Mouse (Mus musculus) kidney, postnatal 36 days (tissue): Measurements from ENCODE around the gene Tgfa.

Experiments
- DNase-seq, 2 experiments: peaks; one replicate each; pipeline ENCODE4 v3.0.0; 2021 to 2022; ENCODE audit warnings: mixed read lengths in 2 of 2

The Tgfa gene

GRCm38 (mm10) chr6:86298961-86299360 lies 103.9 kb downstream of the Tgfa start:
- DNase-seq = no peak

DNA sequence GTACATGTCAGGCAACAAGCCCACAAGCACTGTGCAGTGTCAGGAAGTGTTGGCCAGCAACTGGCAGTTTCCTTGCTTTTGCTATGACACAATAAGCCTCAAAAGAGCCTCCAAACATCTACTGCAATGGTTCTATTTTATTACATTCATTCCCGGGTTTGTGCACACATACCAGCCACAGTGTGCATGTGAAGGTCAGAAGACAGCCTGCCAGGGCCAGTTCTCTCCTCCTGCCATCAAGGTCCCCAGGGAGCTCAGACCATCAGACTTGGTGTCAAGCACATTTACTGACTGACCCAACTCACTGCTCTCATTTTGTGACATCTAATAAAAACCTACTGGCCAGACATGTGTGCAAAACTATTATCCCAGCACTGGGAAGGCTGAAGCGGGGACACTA lies 104.4 kb downstream of the Tgfa start:
- no peak for DNase-seq

- no peak for DNase-seq
These were observed 110.7 kb downstream of the Tgfa start for GRCm38 (mm10) chr6:86305680-86306079.

DNA sequence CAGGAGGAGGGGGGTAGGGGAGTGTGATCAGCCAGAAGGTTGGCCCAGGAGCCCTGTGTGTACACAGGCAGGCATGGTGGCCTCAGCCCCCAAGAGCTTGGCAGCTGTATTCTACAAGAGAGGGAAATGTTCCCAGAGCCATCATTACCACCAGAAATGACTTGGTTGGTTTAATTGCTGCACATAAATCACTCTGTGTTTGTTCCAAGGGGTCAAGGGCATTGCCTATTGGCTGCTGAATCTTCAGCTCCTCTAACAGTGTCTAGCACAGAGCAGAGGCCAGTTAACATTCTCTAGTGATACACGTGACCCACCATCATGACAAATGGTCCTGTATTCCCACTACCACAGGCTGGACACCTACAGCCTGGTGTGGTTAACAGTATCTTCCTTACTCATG lies 119.0 kb downstream of the Tgfa start:
- no peak for DNase-seq

DNA sequence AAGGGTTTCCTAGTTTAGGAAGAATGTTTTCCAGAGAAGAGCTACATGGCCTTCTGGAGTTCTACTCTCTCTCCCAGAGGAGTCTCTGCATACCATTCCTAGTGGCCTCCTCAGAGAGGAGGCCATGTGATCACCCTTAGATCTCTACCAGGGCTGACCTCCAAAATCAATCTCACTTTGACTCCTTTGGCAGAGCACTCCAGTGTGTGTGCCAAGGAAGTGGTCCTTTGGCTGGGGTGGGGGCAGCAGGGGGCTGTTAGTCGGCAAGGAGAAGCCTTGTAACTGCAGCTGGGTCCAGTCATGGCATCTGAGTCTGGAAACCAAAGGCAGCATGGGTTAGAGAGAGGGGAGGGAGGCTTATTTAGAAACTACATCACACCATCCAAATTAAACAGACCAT lies 122.0 kb downstream of the Tgfa start:
- no peak for DNase-seq

DNA sequence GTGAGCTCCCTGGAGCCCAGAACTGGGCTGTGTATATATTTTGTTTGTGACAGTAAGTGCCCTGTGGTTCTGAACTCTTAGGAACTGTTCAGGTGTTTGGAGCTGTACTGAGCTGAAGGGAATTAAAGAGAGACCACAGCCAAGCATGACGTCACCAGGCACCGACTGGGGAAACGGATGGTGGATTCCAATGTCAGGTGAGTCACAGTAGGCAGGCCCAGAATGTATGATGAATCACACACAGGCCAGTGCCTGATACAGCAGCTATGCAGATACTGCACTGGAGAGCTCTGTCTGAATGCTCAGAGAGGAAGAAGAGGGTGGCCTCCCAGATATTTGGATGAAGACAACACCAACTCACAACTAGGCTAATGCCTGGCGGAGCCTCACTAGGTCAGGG lies 123.8 kb downstream of the Tgfa start:
- DNase-seq = no peak

- no peak for DNase-seq
These were observed 127.1 kb downstream of the Tgfa start for GRCm38 (mm10) chr6:86322031-86322563.

GRCm38 (mm10) chr6:86322991-86323390 lies 128.0 kb downstream of the Tgfa start:
- DNase-seq = no peak

DNA sequence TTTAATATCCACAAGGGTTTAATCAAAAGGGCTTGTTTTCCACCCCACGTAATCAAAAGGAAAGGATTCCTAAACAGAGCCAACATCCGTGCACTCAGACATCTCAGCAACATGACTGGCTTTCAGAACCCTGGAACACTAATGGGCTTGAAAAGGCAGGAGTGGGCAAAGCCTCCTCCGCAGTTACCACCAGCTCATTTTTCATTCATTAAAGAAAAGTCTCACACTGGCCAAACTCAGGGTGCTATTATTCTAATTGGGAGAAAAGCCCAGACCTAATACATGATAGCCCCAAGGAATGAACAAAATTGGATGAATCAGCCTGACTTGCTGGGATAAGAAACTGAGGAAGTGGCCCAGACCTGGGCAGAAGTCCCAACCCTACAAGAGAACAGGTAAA lies 129.4 kb downstream of the Tgfa start:
- DNase-seq = no peak
